Mouse (Mus musculus) erythroid progenitor cell, adult 5-6 weeks (primary cell): ENCODE data around the gene Rnf149. TPM values are rescaled to one million over a fixed set of nuclear protein-coding genes. Genes with fewer than 3 reads are reported as not detected.

Experiments used
- total RNA-seq, 2 experiments: library from RNA; stranded (forward) in 1 of 2; stranded (reverse) in 1 of 2; fragments of 150-400 nt in 1 of 2; fragments of 186-747, 209-891 nt in 1 of 2; gene quantifications; 2 replicates each; pipeline versions ENCODE4 v1.2.3 to v1.2.4; 2015 to 2017; ENCODE audit warnings: low replicate concordance in 2 of 2

Gene Rnf149
- total RNA-seq, 2 experiments from 2014 or later = 9.2 to 11.0 TPM

Other genes with a start within 250 kb of the Rnf149 start
- gene Rpl31, start 209.6 kb downstream of the Rnf149 start, total RNA-seq (2015; ENCODE audit: low replicate concordance) = 594 and 705 TPM in 2 replicates
- 131 and 152 TPM in 2 replicates for gene Rpl31, start 209.6 kb downstream of the Rnf149 start, total RNA-seq (2017; ENCODE audit: low replicate concordance)
- gene Tbc1d8, start 98.7 kb downstream of the Rnf149 start, total RNA-seq (2015; ENCODE audit: low replicate concordance) = 25.2 and 43.2 TPM in 2 replicates
- 3.3 and 6.9 TPM in 2 replicates for gene Tbc1d8, start 98.7 kb downstream of the Rnf149 start, total RNA-seq (2017; ENCODE audit: low replicate concordance)
- 6.1 and 6.3 TPM in 2 replicates for gene Cnot11, start 42.4 kb downstream of the Rnf149 start, total RNA-seq (2015; ENCODE audit: low replicate concordance)
- 9.9 and 17.3 TPM in 2 replicates for gene Cnot11, start 42.4 kb downstream of the Rnf149 start, total RNA-seq (2017; ENCODE audit: low replicate concordance)
- not detected in 2 replicates for gene Creg2, start 74.1 kb upstream of the Rnf149 start, total RNA-seq (2015; ENCODE audit: low replicate concordance)
- not detected in 2 replicates for gene Creg2, start 74.1 kb upstream of the Rnf149 start, total RNA-seq (2017; ENCODE audit: low replicate concordance)
- not detected in 2 replicates for gene Rfx8, start 143.6 kb upstream of the Rnf149 start, total RNA-seq (2015; ENCODE audit: low replicate concordance)
- gene Rfx8, start 143.6 kb upstream of the Rnf149 start, total RNA-seq (2017; ENCODE audit: low replicate concordance) = not detected in 2 replicates
- gene Gm3646, start 227.9 kb upstream of the Rnf149 start, total RNA-seq (2015; ENCODE audit: low replicate concordance) = not detected in 2 replicates
- gene Gm3646, start 227.9 kb upstream of the Rnf149 start, total RNA-seq (2017; ENCODE audit: low replicate concordance) = not detected in 2 replicates